Mouse (Mus musculus) liver, embryonic 13.5 days (tissue): Measurements from ENCODE around the gene Pxn. TPM values are rescaled to one million over a fixed set of nuclear protein-coding genes. Genes with fewer than 3 reads are reported as not detected.

ENCODE experiments used
- ATAC-seq: fragments of 200-750 bp; cut with Nextera tagmentation; 2 replicates; pipeline ENCODE4 v1.8.0; 2017; ENCODE audit warnings: low read depth, mild to moderate bottlenecking, moderate number of reproducible peaks, moderate library complexity
- DNase-seq: peaks from one replicate; pipeline ENCODE4 v3.0.0; 2022
- H3K27ac ChIP-seq: fragments of 300-500 bp; sonication (generic); 2 replicates; pipeline ENCODE4 v1.5.1; 2015; ENCODE audit warnings: moderate library complexity, mild to moderate bottlenecking, inconsistent platforms
- H3K27me3 ChIP-seq: fragments of 300-500 bp; sonication (generic); 2 replicates; pipeline ENCODE4 v1.6.1; 2015; ENCODE audit warnings: mild to moderate bottlenecking, inconsistent platforms
- H3K36me3 ChIP-seq: fragments of 300-500 bp; sonication (generic); 2 replicates; pipeline ENCODE4 v1.6.1; 2015; ENCODE audit warnings: mild to moderate bottlenecking, inconsistent platforms
- H3K4me1 ChIP-seq: fragments of 300-500 bp; sonication (generic); replicated peaks from 2 replicates; pipeline ENCODE4 v1.6.1; 2015; ENCODE audit warnings: inconsistent platforms
- H3K4me2 ChIP-seq: fragments of 300-500 bp; sonication (generic); 2 replicates; pipeline ENCODE4 v1.6.1; 2015; ENCODE audit warnings: inconsistent platforms, mild to moderate bottlenecking, moderate library complexity
- H3K4me3 ChIP-seq: fragments of 300-500 bp; sonication (generic); replicated peaks from 2 replicates; pipeline ENCODE4 v1.5.1; 2015; ENCODE audit warnings: mild to moderate bottlenecking, inconsistent platforms
- H3K9ac ChIP-seq: fragments of 300-500 bp; sonication (generic); 2 replicates; pipeline ENCODE4 v1.6.1; 2015; ENCODE audit warnings: mild to moderate bottlenecking, inconsistent platforms
- H3K9me3 ChIP-seq: fragments of 300-500 bp; sonication (generic); replicated peaks from 2 replicates; pipeline ENCODE4 v1.6.1; 2016; ENCODE audit warnings: inconsistent platforms
- whole genome bisulfite sequencing: fragments of 180-500 bp; shearing (Covaris S2); methylation state at CpG from one replicate; pipeline ENCODE4 v1.1.7; 2015; ENCODE audit not compliant: insufficient replicate concordance; 5-methylcytosine and 5-hydroxymethylcytosine counted together
- polyA plus RNA-seq: library from polyadenylated mRNA; unstranded; fragments of >200 nt; fragmentation: Nextera tagmentation; extraction: Ambion mirVana; gene quantifications from 2 replicates; pipeline ENCODE4 v1.2.1, GENCODE M21; 2015

The Pxn gene
- polyA plus RNA-seq = 11.1 and 14.5 TPM in 2 replicates

GRCm38 (mm10) chr5:115506454-115507201 lies at the start of gene Pxn:
Gene Pxn, plus strand, starts transcription at chr5:115506676.
- ATAC-seq = peak; percentile 87
- Histone ChIP-seq H3K9ac (peak within 1 kb of the TSS; percentile 88), H3K36me3 (no peaks in the 10 kb centered on the region), H3K27ac (peak within 1 kb of the TSS; percentile 61), H3K27me3 (0 out of 2 replicates have a peak, but pooled peaks cover 4% of the 10 kb centered on the region), H3K4me3 (peak within 1 kb of the TSS; percentile 84), H3K4me1 (peaks cover 50% of the 10 kb centered on the region), H3K9me3 (no peaks in the 10 kb centered on the region), H3K4me2 (peak within 1 kb of the TSS; percentile 98)
- DNase-seq = peak; percentile 84
- WGBS = 1% methylated on average over 68 of the region's 74 CpGs

- no peak overlapping the region for H3K9ac ChIP-seq
- H3K4me3 ChIP-seq = no peak overlapping the region
- 55% methylated on average over 13 of the region's 13 CpGs for WGBS
- H3K27ac ChIP-seq = no peak overlapping the region
- DNase-seq (no peak), ATAC-seq (no peak)
- no peaks in the 10 kb centered on the region for H3K9me3 ChIP-seq
- no peaks in the 10 kb centered on the region for H3K4me1 ChIP-seq
- no peaks in the 10 kb centered on the region for H3K36me3 ChIP-seq
- no peak overlapping the region for H3K4me2 ChIP-seq
- H3K27me3 ChIP-seq = peaks cover 7% of the 10 kb centered on the region; the same call in 1 of the 2 replicates
Measured at GRCm38 (mm10) chr5:115458918-115459317, 47.6 kb upstream of the Pxn start.

- H3K4me1 ChIP-seq = peaks cover 8% of the 10 kb centered on the region
- H3K27ac ChIP-seq = no peak overlapping the region
- no peaks in the 10 kb centered on the region for H3K9me3 ChIP-seq
- H3K4me2 ChIP-seq = no peak overlapping the region
- no peak overlapping the region for H3K9ac ChIP-seq
- WGBS = 65% methylated on average over 18 of the region's 18 CpGs
- H3K36me3 ChIP-seq = no peaks in the 10 kb centered on the region
- no peak overlapping the region for H3K4me3 ChIP-seq
- H3K27me3 ChIP-seq = 0 out of 2 replicates have a peak, but pooled peaks cover 3% of the 10 kb centered on the region
- DNase-seq (no peak), ATAC-seq (no peak)
Measured at GRCm38 (mm10) chr5:115464408-115465115, 41.9 kb upstream of the Pxn start.

GRCm38 (mm10) chr5:115465642-115466420 lies 40.6 kb upstream of the Pxn start, which contains the start of gene Pla2g1b:
Gene Pla2g1b, plus strand, starts transcription at chr5:115466262.
- ATAC-seq (no peak), DNase-seq (no peak)
- peaks cover 7% of the 10 kb centered on the region; the same call in 1 of the 2 replicates for H3K27me3 ChIP-seq
- H3K4me2 ChIP-seq = no peak within 1 kb of the TSS
- H3K9ac ChIP-seq = no peak within 1 kb of the TSS
- H3K9me3 ChIP-seq = no peaks in the 10 kb centered on the region
- no peak within 1 kb of the TSS for H3K27ac ChIP-seq
- WGBS = 26% methylated on average over 9 of the region's 9 CpGs
- no peaks in the 10 kb centered on the region for H3K36me3 ChIP-seq
- peaks cover 10% of the 10 kb centered on the region for H3K4me1 ChIP-seq
- H3K4me3 ChIP-seq = no peak within 1 kb of the TSS

- Histone ChIP-seq H3K9ac (no peak overlapping the region), H3K4me2 (no peak overlapping the region), H3K4me1 (peaks cover 16% of the 10 kb centered on the region), H3K9me3 (no peaks in the 10 kb centered on the region), H3K4me3 (no peak overlapping the region), H3K36me3 (no peaks in the 10 kb centered on the region), H3K27me3 (peaks cover 17% of the 10 kb centered on the region; the same call in 1 of the 2 replicates), H3K27ac (no peak overlapping the region)
- DNase-seq (no peak), ATAC-seq (no peak)
- 61% methylated on average over 6 of the region's 6 CpGs for WGBS
Measured at GRCm38 (mm10) chr5:115469791-115470190, 36.7 kb upstream of the Pxn start.

GRCm38 (mm10) chr5:115470766-115471531 lies 35.5 kb upstream of the Pxn start:
- DNase-seq (no peak), ATAC-seq (no peak)
- peaks cover 21% of the 10 kb centered on the region; the same call in 1 of the 2 replicates for H3K27me3 ChIP-seq
- no peaks in the 10 kb centered on the region for H3K36me3 ChIP-seq
- H3K9ac ChIP-seq = no peak overlapping the region
- H3K4me2 ChIP-seq = peak overlapping the region; percentile 12
- H3K9me3 ChIP-seq = no peaks in the 10 kb centered on the region
- H3K27ac ChIP-seq = no peak overlapping the region
- WGBS = 30% methylated on average over 20 of the region's 20 CpGs
- H3K4me1 ChIP-seq = peaks cover 22% of the 10 kb centered on the region
- H3K4me3 ChIP-seq = no peak overlapping the region

- DNase-seq (no peak), ATAC-seq (no peak)
- Histone ChIP-seq H3K9me3 (no peaks in the 10 kb centered on the region), H3K4me1 (peaks cover 20% of the 10 kb centered on the region), H3K4me3 (no peak overlapping the region), H3K27me3 (peaks cover 18% of the 10 kb centered on the region; the same call in 1 of the 2 replicates), H3K36me3 (no peaks in the 10 kb centered on the region), H3K4me2 (no peak overlapping the region), H3K27ac (no peak overlapping the region), H3K9ac (no peak overlapping the region)
- WGBS = 54% methylated on average over 10 of the region's 10 CpGs
Measured at GRCm38 (mm10) chr5:115473191-115473590, 33.3 kb upstream of the Pxn start.

- ATAC-seq = no peak
- DNase-seq = no peak
- WGBS = 47% methylated on average over 22 of the region's 22 CpGs
Measured at GRCm38 (mm10) chr5:115474174-115474828, 32.2 kb upstream of the Pxn start.

GRCm38 (mm10) chr5:115475337-115476106 lies 31.0 kb upstream of the Pxn start:
- Histone ChIP-seq H3K4me3 (peak overlapping the region; percentile 41), H3K4me1 (peaks cover 26% of the 10 kb centered on the region), H3K9me3 (no peaks in the 10 kb centered on the region), H3K4me2 (peak overlapping the region; percentile 59), H3K36me3 (no peaks in the 10 kb centered on the region), H3K27me3 (peaks cover 17% of the 10 kb centered on the region; the same call in 1 of the 2 replicates), H3K27ac (no peak overlapping the region), H3K9ac (peak overlapping the region; percentile 43; the same call in 1 of the 2 replicates)
- peak; percentile 67 for ATAC-seq
- 15% methylated on average over 22 of the region's 22 CpGs for WGBS
- DNase-seq = no peak

More at GRCm38 (mm10) chr5:115474174-115474828, 32.2 kb upstream of the Pxn start:
- H3K27ac ChIP-seq = no peak overlapping the region
- peaks cover 20% of the 10 kb centered on the region for H3K4me1 ChIP-seq
- peak overlapping the region; percentile 8; the same call in 1 of the 2 replicates for H3K4me3 ChIP-seq
- H3K36me3 ChIP-seq = no peaks in the 10 kb centered on the region
- 0 out of 2 replicates have a peak overlapping the region, but pooled peaks have one; percentile 12 for H3K4me2 ChIP-seq
- H3K9me3 ChIP-seq = no peaks in the 10 kb centered on the region
- no peak overlapping the region for H3K9ac ChIP-seq
- H3K27me3 ChIP-seq = peaks cover 18% of the 10 kb centered on the region; the same call in 1 of the 2 replicates
